Mouse (Mus musculus) myocyte (in vitro differentiated cells): ENCODE measurements around the gene Rhbdd3.

Experiments
- SRF ChIP-seq: IDR thresholded peaks from one replicate; pipeline ENCODE4 v1.6.1; 2011; ENCODE audit warnings: low read depth; ENCODE audit not compliant: control insufficient read depth, insufficient read length
- USF1 ChIP-seq: IDR thresholded peaks from one replicate; pipeline ENCODE4 v1.6.1; 2011; ENCODE audit warnings: low read depth, mild to moderate bottlenecking, control low read depth, moderate library complexity

DNA sequence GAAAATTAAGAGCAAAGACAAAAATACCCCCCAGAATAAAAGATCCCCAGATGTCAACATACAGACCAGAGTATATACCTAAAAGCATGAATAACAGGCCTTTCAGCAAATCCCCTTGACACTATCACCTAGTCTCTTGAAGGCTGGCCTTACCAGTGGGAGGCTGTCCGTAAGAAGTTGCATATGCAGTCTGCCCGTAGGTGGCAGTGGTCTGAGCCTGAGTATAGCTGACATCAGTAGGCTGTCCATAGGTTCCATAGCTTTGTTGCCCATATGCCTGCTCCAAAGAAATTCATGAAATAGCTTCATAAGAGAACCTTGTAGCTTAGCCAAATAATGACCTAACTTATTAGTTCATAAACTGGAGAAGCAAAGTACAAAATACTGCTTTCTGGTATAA lies 7.0 kb upstream of the Rhbdd3 start:
- TF ChIP-seq SRF (no peak), USF1 (no peak)
